Mouse (Mus musculus): ENCODE measurements at regions not wholly inside any gene's neighbourhood (a gene's known extent, or its start where the extent isn't known, plus 50 kb on each side); places are given as distances from the start of the nearest gene placed in this dataset.

- H3K4me2 ChIP-seq: no peak overlapping the region
- peaks cover 10% of the 10 kb centered on the region; the same call in 1 of the 2 replicates for H3K27me3 ChIP-seq
- 55% methylated on average over 6 of the region's 6 CpGs for WGBS
- H3K27ac ChIP-seq: no peak overlapping the region
- no peaks in the 10 kb centered on the region for H3K36me3 ChIP-seq
- H3K4me1 ChIP-seq (replicated peaks): peaks cover 28% of the 10 kb centered on the region
- ATAC-seq (ENCODE audit: insufficient number of reproducible peaks, insufficient read depth, low FRiP score, low TSS enrichment, low read depth): no peak
- no peak overlapping the region for H3K4me3 ChIP-seq (replicated peaks)
- no peak overlapping the region for H3K9ac ChIP-seq (replicated peaks)
- no peaks in the 10 kb centered on the region for H3K9me3 ChIP-seq
These were observed 243.9 kb downstream of the Sipa1l2 start for GRCm38 (mm10) chr8:125325736-125326135.

GRCm38 (mm10) chr8:125322561-125322960 is 247.0 kb downstream of the Sipa1l2 start:
- WGBS: 73% methylated on average over 3 of the region's 3 CpGs

GRCm38 (mm10) chr8:125317584-125317991 is 252.0 kb downstream of the Sipa1l2 start:
- no peaks in the 10 kb centered on the region for H3K36me3 ChIP-seq
- WGBS: 94% methylated on average over 6 of the region's 6 CpGs
- H3K27me3 ChIP-seq: no peaks in the 10 kb centered on the region; the same call in 1 of the 2 replicates
- H3K9me3 ChIP-seq: no peaks in the 10 kb centered on the region
- H3K9ac ChIP-seq (replicated peaks): no peak overlapping the region
- no peaks in the 10 kb centered on the region for H3K4me1 ChIP-seq (replicated peaks)
- no peak overlapping the region for H3K4me3 ChIP-seq (replicated peaks)
- no peak for ATAC-seq (ENCODE audit: insufficient number of reproducible peaks, insufficient read depth, low FRiP score, low TSS enrichment, low read depth)
- no peak overlapping the region for H3K4me2 ChIP-seq
- H3K27ac ChIP-seq: no peak overlapping the region

More at GRCm38 (mm10) chr8:125322561-125322960, 247.0 kb downstream of the Sipa1l2 start:
- no peak overlapping the region for H3K9ac ChIP-seq (replicated peaks)
- H3K9me3 ChIP-seq: no peaks in the 10 kb centered on the region
- no peak overlapping the region for H3K4me3 ChIP-seq (replicated peaks)
- peaks cover 23% of the 10 kb centered on the region for H3K4me1 ChIP-seq (replicated peaks)
- H3K27me3 ChIP-seq: peaks cover 10% of the 10 kb centered on the region; the same call in 1 of the 2 replicates
- ATAC-seq (ENCODE audit: insufficient number of reproducible peaks, insufficient read depth, low FRiP score, low TSS enrichment, low read depth): no peak
- H3K4me2 ChIP-seq: no peak overlapping the region
- H3K36me3 ChIP-seq: no peaks in the 10 kb centered on the region
- H3K27ac ChIP-seq: no peak overlapping the region

DNA sequence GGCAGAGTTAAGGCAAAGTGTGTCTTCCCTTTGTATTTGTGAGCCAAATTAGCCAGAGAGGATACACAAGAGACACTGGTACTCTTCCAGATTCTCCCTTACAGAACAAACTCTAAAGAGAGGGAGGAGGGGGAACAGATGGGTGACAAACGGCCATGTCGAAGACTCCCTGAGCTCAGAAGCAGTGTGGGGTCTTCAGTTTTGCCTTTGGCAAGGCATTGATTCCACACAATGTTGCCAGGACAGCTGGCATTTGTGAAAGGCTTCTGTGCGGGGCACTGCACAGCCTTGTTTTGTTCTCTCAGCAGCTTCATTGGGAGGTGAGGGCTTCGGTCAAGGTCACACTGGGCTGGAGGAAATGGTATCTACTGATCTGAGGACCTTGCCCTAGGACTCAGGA is 253.9 kb downstream of the Sipa1l2 start:
- Histone ChIP-seq H3K27ac (no peak overlapping the region), H3K4me2 (no peak overlapping the region), H3K9ac (replicated peaks) (no peak overlapping the region), H3K9me3 (no peaks in the 10 kb centered on the region), H3K4me3 (replicated peaks) (no peak overlapping the region), H3K27me3 (no peaks in the 10 kb centered on the region; the same call in none of the 2 replicates), H3K36me3 (no peaks in the 10 kb centered on the region), H3K4me1 (replicated peaks) (0 out of 2 replicates have a peak, but pooled peaks cover 2% of the 10 kb centered on the region)
- ATAC-seq (ENCODE audit: insufficient number of reproducible peaks, insufficient read depth, low FRiP score, low TSS enrichment, low read depth): no peak
- 84% methylated on average over 4 of the region's 4 CpGs for WGBS

DNA sequence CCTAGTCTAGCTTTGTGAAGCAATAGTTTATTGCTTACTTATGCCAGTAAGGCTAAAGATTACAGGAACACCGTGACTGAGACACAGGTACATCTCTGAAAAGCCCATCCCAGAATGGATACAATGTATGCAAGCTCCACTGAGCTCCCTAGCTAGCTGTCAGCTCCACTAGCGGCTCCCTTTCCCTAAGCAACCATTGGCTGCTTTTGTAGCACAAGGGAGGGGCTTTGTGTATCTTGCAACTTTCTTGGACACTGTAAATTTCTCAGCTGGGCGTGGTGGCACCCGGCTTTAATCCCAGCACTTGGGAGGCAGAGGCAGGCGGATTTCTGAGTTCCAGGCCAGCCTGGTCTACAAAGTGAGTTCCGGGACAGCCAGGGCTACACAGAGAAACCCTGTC is 254.6 kb downstream of the Sipa1l2 start:
- Histone ChIP-seq H3K4me2 (no peak overlapping the region), H3K9me3 (no peaks in the 10 kb centered on the region), H3K9ac (replicated peaks) (no peak overlapping the region), H3K27me3 (no peaks in the 10 kb centered on the region; the same call in none of the 2 replicates), H3K4me1 (replicated peaks) (0 out of 2 replicates have a peak, but pooled peaks cover 2% of the 10 kb centered on the region), H3K36me3 (no peaks in the 10 kb centered on the region), H3K27ac (no peak overlapping the region), H3K4me3 (replicated peaks) (no peak overlapping the region)
- ATAC-seq (ENCODE audit: insufficient number of reproducible peaks, insufficient read depth, low FRiP score, low TSS enrichment, low read depth): no peak
- WGBS: 90% methylated on average over 6 of the region's 6 CpGs

GRCm38 (mm10) chr8:125314221-125314984 is 255.2 kb downstream of the Sipa1l2 start:
- no peak overlapping the region for H3K4me3 ChIP-seq (replicated peaks)

GRCm38 (mm10) chr8:125311228-125312053 is 257.4 kb downstream of the Disc1 start:
- Histone ChIP-seq H3K9me3 (no peaks in the 10 kb centered on the region), H3K27me3 (no peaks in the 10 kb centered on the region; the same call in none of the 2 replicates), H3K36me3 (no peaks in the 10 kb centered on the region), H3K4me2 (no peak overlapping the region), H3K4me3 (replicated peaks) (no peak overlapping the region), H3K4me1 (replicated peaks) (peaks cover 9% of the 10 kb centered on the region; the same call in 1 of the 2 replicates), H3K27ac (no peak overlapping the region), H3K9ac (replicated peaks) (no peak overlapping the region)
- WGBS: 65% methylated on average over 11 of the region's 11 CpGs
- ATAC-seq (ENCODE audit: insufficient number of reproducible peaks, insufficient read depth, low FRiP score, low TSS enrichment, low read depth): no peak

More at GRCm38 (mm10) chr8:125314221-125314984, 255.2 kb downstream of the Sipa1l2 start:
- WGBS: 76% methylated on average over 10 of the region's 10 CpGs
- no peaks in the 10 kb centered on the region for H3K9me3 ChIP-seq
- no peaks in the 10 kb centered on the region; the same call in none of the 2 replicates for H3K27me3 ChIP-seq
- H3K9ac ChIP-seq (replicated peaks): no peak overlapping the region
- no peak overlapping the region for H3K4me2 ChIP-seq
- H3K27ac ChIP-seq: no peak overlapping the region
- no peak for ATAC-seq (ENCODE audit: insufficient number of reproducible peaks, insufficient read depth, low FRiP score, low TSS enrichment, low read depth)
- H3K4me1 ChIP-seq (replicated peaks): 0 out of 2 replicates have a peak, but pooled peaks cover 2% of the 10 kb centered on the region
- no peaks in the 10 kb centered on the region for H3K36me3 ChIP-seq
